Mouse (Mus musculus) heart, adult 10 weeks (tissue): ENCODE results near the gene Abraxas2. TPM values are rescaled to one million over a fixed set of nuclear protein-coding genes. Genes with fewer than 3 reads are reported as not detected.

Experiments
- polyA plus RNA-seq: library from polyadenylated mRNA; stranded (reverse); fragments of 350-450 nt; fragmentation: Illumina TruSeq; extraction: RNeasy Lipid Tissue Mini Kit (QIAGEN cat#74804); gene quantifications from one replicate; pipeline ENCODE4 v1.2.3, GENCODE M21; 2014; ENCODE audit warnings: low read depth, low replicate concordance

Abraxas2 gene
- 19.8 TPM for polyA plus RNA-seq

GRCm38 (mm10) chr7:132859042-132859958, at the start of gene Abraxas2:
TSS of gene Abraxas2 (plus strand) at chr7:132859225.

GRCm38 (mm10) chr7:132813416-132814088, 45.5 kb upstream of the Abraxas2 start, which contains the start of gene Fam53b:
TSS of gene Fam53b (minus strand) at chr7:132813886.

GRCm38 (mm10) chr7:132852173-132852844, 6.7 kb upstream of the Abraxas2 start, which contains the start of gene Eef1akmt2:
TSS of gene Eef1akmt2 (minus strand) at chr7:132852673.

GRCm38 (mm10) chr7:132930850-132931559, 72.0 kb downstream of the Abraxas2 start, which contains the start of gene Zranb1:
TSS of gene Zranb1 (plus strand) at chr7:132931142.

Other genes starting within 250 kb of the Abraxas2 start
- gene Lhpp, start 248.6 kb upstream of the Abraxas2 start, polyA plus RNA-seq, result 22.3 TPM
- gene Fam53b, start 45.3 kb upstream of the Abraxas2 start, polyA plus RNA-seq, result 16.5 TPM
- 15.3 TPM for gene Eef1akmt2, start 6.6 kb upstream of the Abraxas2 start, polyA plus RNA-seq
- 27.5 TPM for gene Zranb1, start 71.9 kb downstream of the Abraxas2 start, polyA plus RNA-seq